Mouse (Mus musculus): ENCODE results near the gene Bicral.

Bicral gene

GRCm38 (mm10) chr17:46750580-46750979, 107.7 kb downstream of the Bicral start:
- no peak for DNase-seq

GRCm38 (mm10) chr17:46749282-46749681, 109.0 kb downstream of the Bicral start:
- no peak for DNase-seq

Data from right cerebral cortex, postnatal 4 days (tissue).